Mouse (Mus musculus) Patski (cell line): Measurements from ENCODE around the gene Gm20388. TPM values are rescaled to one million over a fixed set of nuclear protein-coding genes. Genes with fewer than 3 reads are reported as not detected.

Source experiments
- ATAC-seq: fragments of 100-300 bp; one replicate; pipeline ENCODE4 v1.8.0; 2021
- CTCF ChIA-PET: fragments of 350-600 bp; sonication (Branson Sonifier 250); formaldehyde crosslinking; loops from one replicate; lab custom pipeline; 2022; ENCODE audit warnings: inconsistent platforms; lab: Charles Lee
- POLR2A ChIA-PET: fragments of 350-600 bp; sonication (Branson Sonifier 250); formaldehyde crosslinking; loops from one replicate; lab custom pipeline; 2022; ENCODE audit warnings: antibody characterized with exemption, inconsistent platforms; lab: Charles Lee
- DNase-seq: peaks from one replicate; pipeline ENCODE4 v3.0.0-alpha.2; 2011; ENCODE audit warnings: low read depth, low spot score
- H3K27me3 ChIP-seq: fragments of 371-371 bp; one replicate; pipeline ENCODE4 v1.5.1; 2021
- CTCF ChIP-seq: fragments of 100-300 bp; IDR thresholded peaks from one replicate; pipeline ENCODE4 v1.5.1; 2021
- in situ Hi-C: fragments of 300-500 bp; cut with MboI; formaldehyde crosslinking; loops from 3 replicates; pipeline ENCODE4 v1.11.1; 2018; ENCODE audit warnings: low pct_unique_long_range_greater_than_20kb, mixed read lengths
- polyA plus RNA-seq: library from polyadenylated mRNA; unstranded; gene quantifications from one replicate; pipeline ENCODE4 v1.2.3, GENCODE M21; 2021

The Gm20388 gene
- polyA plus RNA-seq, 1 experiment from 2014 or later: 86.7 TPM

DNA sequence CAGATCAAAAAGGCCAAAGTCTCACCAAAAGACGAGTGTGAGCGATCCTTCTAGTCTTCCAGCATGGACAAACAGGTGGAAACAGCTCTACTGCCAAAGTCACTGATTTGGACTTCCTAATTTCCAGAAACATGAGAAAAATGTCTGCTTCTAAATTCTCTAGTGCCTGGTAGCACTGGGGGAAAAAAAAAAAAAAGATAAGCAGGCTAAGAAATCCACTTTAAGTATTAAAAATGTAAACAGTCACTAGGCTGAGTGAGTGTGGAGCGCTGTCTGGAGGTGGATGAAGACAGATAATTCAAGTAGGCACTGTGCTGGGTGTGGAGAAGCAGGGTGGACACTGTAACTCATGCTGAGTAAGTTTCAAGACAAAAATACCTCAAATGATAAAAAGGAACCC, 3025.3 kb downstream of the Gm20388 start:
- ATAC-seq (no peak), DNase-seq (no peak)
- TF ChIP-seq CTCF: no peak
- CTCF ChIA-PET: no interaction called here
- H3K27me3 ChIP-seq: no peaks in the 10 kb centered on the region
- POLR2A ChIA-PET: no interaction called here
- in situ Hi-C loops: no loop called here

DNA sequence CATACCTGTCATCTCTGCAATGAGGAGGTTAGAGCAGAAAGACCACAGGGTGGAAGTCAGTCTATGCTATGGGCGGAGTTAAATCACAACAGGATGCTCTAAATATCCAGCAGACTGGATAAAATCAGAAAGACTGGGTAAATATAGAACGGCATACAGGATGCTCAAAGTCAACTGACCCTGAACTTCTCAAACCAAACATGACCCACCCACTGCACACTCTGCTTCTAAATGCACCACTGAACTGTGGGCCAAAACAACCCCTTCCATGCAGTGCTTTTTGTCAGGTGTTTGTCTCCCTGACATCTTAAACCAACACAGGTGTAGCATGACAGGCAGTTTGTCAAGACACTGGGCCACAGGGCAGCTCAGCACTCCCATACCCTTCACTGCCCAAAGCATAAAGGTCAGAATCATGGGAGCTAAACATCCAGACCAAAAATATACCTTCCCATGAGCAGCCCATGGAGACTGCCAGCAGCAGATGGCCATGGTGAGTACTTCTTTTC, 3027.0 kb downstream of the Gm20388 start:
- no peaks in the 10 kb centered on the region for H3K27me3 ChIP-seq
- ChIA-PET POLR2A (no interaction called here), CTCF (no interaction called here)
- TF ChIP-seq CTCF: no peak
- DNase-seq: no peak
- in situ Hi-C loops: no loop called here
- no peak for ATAC-seq

DNA sequence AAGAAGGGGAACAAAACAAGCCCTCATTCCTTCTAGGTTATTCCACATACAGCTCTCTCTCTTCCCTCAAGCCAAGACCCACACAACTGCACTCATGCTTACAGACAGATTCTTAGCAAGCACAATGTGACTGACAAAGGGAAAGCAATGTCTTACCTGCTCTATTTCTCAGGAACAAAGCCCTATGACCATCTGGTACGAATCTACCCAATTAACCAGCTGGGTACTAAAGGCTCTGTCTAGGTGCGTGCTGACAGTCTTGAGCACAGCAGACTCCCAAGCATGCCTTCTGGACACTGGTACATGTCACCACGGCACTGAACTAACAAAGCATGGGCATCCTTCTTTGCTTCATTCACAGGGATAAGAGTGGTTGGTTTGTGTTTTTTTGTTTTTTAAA, 3027.5 kb downstream of the Gm20388 start:
- in situ Hi-C loops: no loop called here
- no peaks in the 10 kb centered on the region for H3K27me3 ChIP-seq
- ATAC-seq (no peak), DNase-seq (no peak)
- POLR2A ChIA-PET: no interaction called here
- CTCF ChIA-PET: no interaction called here
- TF ChIP-seq CTCF: no peak

GRCm38 (mm10) chr8:122938591-122938990, 3027.9 kb downstream of the Gm20388 start:
- ChIA-PET POLR2A (interaction anchor here (0.5 kb wide), 1 partner anchor 90 kb away, joined by 3 read pairs; no protein-coding TSS in a partner anchor), CTCF (no interaction called here)
- in situ Hi-C loops: no loop called here
- ATAC-seq (no peak), DNase-seq (no peak)
- no peaks in the 10 kb centered on the region for H3K27me3 ChIP-seq
- TF ChIP-seq CTCF: no peak

GRCm38 (mm10) chr8:122942803-122943713, 3032.4 kb downstream of the Gm20388 start:
- H3K27me3 ChIP-seq: no peaks in the 10 kb centered on the region
- in situ Hi-C loops: no loop called here
- CTCF ChIA-PET: interaction anchor here (0.9 kb wide), 1 partner anchor 88 kb away, joined by 3 read pairs; no protein-coding TSS in a partner anchor
- no peak for TF ChIP-seq CTCF
- ATAC-seq: no peak
- DNase-seq: no peak
- POLR2A ChIA-PET: interaction anchor here (1.0 kb wide), 1 partner anchor 9 kb away, joined by 3 read pairs; no protein-coding TSS in a partner anchor

DNA sequence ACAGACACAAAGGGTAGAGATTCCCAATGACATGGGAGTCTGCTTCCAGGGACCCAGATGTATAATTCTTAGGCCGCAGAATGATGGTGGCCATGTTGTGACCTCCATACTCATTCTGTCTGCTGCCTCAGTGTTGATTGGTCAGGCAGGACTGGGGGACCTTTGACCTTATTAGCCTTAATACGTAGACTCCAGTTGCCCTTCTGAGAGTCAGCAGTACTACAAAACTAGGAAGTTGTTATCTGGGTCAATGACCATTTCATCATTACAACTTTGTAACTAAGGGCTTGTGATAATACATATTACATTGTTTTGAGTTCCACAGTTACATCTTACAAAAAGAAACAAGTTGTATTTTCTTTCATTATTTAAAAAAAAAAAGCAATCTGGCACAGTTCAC, 3035.1 kb downstream of the Gm20388 start:
- POLR2A ChIA-PET: no interaction called here
- H3K27me3 ChIP-seq: no peaks in the 10 kb centered on the region
- DNase-seq: no peak
- in situ Hi-C loops: no loop called here
- no peak for ATAC-seq
- TF ChIP-seq CTCF: no peak
- CTCF ChIA-PET: no interaction called here

DNA sequence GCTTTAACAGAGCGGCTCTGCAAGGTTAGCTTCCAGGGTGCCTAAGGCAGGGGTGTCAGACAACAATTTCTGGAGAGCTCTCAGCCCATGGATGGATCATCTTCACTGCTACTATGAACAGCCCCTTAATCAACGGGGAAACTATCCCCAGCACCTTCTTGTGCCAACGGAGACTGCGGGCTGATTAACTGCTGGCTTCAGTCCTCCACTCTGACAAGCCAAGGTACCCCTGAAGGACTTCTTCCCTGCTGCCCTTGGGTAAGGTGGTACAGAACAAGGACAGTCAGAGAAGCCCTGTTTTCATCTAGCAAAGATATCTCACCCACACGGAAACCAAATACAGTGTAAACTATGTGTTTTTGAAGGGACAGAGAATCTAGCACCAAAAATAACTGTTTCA, 3039.1 kb downstream of the Gm20388 start:
- DNase-seq: no peak
- ATAC-seq: no peak
- CTCF ChIA-PET: no interaction called here
- TF ChIP-seq CTCF: no peak
- POLR2A ChIA-PET: no interaction called here
- no peaks in the 10 kb centered on the region for H3K27me3 ChIP-seq
- in situ Hi-C loops: no loop called here

DNA sequence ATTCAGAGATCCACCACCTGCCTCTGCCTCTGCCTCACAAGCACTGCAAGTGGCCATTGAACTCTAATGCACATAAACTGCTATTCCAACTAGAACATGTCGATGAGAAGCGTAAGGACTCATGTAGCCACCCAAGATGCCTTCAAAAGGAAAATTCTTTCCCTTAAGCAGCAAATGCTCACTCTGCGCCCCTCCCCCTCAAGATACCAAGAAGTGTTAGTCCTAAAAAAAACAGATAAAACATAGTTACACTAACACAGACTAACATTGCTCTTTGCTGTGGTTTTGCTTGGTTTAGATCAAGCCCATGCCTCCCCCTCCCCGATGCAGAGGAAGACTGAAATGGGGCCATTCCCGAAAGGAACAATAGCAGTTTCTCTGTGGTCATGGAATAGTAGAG, 3040.8 kb downstream of the Gm20388 start:
- TF ChIP-seq CTCF: no peak
- DNase-seq (no peak), ATAC-seq (no peak)
- no peaks in the 10 kb centered on the region for H3K27me3 ChIP-seq
- ChIA-PET POLR2A (interaction anchor here (1.0 kb wide), 1 partner anchor 10 kb away, joined by 5 read pairs; no protein-coding TSS in a partner anchor), CTCF (no interaction called here)
- in situ Hi-C loops: no loop called here

DNA sequence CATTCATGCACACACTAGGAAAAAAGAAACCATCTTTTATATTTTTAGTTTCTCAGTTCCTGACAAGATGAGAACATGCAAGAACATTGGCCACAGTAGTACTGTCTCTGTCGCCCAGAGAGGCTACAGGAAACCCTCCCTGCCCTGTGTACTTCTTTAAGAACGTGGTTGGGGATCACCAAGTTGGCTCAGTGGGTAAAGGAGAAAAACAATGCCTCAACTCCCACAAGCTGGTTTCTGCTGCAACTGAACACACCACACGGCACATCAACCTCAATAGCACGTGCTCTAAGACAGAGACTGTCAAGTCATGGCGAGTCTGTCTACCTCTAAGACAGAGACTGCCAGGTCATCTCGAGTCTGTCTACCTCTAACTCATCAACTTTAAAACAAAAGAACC, 3042.4 kb downstream of the Gm20388 start:
- POLR2A ChIA-PET: no interaction called here
- DNase-seq (no peak), ATAC-seq (no peak)
- CTCF ChIA-PET: no interaction called here
- H3K27me3 ChIP-seq: no peaks in the 10 kb centered on the region
- in situ Hi-C loops: no loop called here
- TF ChIP-seq CTCF: no peak

GRCm38 (mm10) chr8:122954090-122954799, 3043.6 kb downstream of the Gm20388 start:
- no peaks in the 10 kb centered on the region for H3K27me3 ChIP-seq
- in situ Hi-C loops: no loop called here
- POLR2A ChIA-PET: interaction anchor here (0.6 kb wide), 1 partner anchor 22 kb away, joined by 3 read pairs; no protein-coding TSS in a partner anchor
- CTCF ChIA-PET: no interaction called here
- no peak for DNase-seq
- no peak for TF ChIP-seq CTCF
- no peak for ATAC-seq
